Mouse (Mus musculus) brain, embryonic 14.5 days (tissue): ENCODE results near the gene Nme3. TPM values are rescaled to one million over a fixed set of nuclear protein-coding genes. Genes with fewer than 3 reads are reported as not detected.

Experiments used
- DNase-seq: peaks from one replicate; pipeline ENCODE4 v3.0.0-alpha.2; 2011; ENCODE audit warnings: low read depth
- CTCF ChIP-seq: fragments of 200-500 bp; IDR thresholded peaks from 2 replicates; pipeline ENCODE4 v1.5.1; 2012; ENCODE audit warnings: inconsistent platforms, mild to moderate bottlenecking, moderate library complexity, borderline replicate concordance; ENCODE audit not compliant: insufficient read depth, insufficient read length; ENCODE audit errors: extremely low read depth
- POLR2A ChIP-seq: fragments of 200-500 bp; IDR thresholded peaks from 2 replicates; pipeline ENCODE4 v1.6.1; 2012; ENCODE audit warnings: mild to moderate bottlenecking, inconsistent platforms, borderline replicate concordance; ENCODE audit not compliant: poor library complexity, insufficient read depth, insufficient read length, severe bottlenecking; ENCODE audit errors: extremely low read depth
- polyA plus RNA-seq: library from polyadenylated mRNA; depleted of rRNA; stranded (reverse); fragments of >200 nt; gene quantifications from 2 replicates; pipeline ENCODE4 v1.2.3, GENCODE M21; 2012

The Nme3 gene
- polyA plus RNA-seq, 1 experiment, result 71.5 TPM

GRCm38 (mm10) chr17:24886134-24886931 is 10.0 kb upstream of the Nme3 start, which contains the start of the genes Nubp2 and Spsb3:
Nubp2 (minus strand) TSS chr17:24886349.
Spsb3 (plus strand) TSS chr17:24886643.
- TF ChIP-seq POLR2A (peak; percentile 66), CTCF (no peak)
- peak; percentile 100 for DNase-seq

- no peak for DNase-seq
- TF ChIP-seq POLR2A (no peak), CTCF (no peak)
Observed at GRCm38 (mm10) chr17:24886932-24887271, 9.4 kb upstream of the Nme3 start.

GRCm38 (mm10) chr17:24887291-24888080 is 8.8 kb upstream of the Nme3 start:
- TF ChIP-seq POLR2A (no peak), CTCF (no peak)
- no peak for DNase-seq

GRCm38 (mm10) chr17:24888862-24889261 is 7.4 kb upstream of the Nme3 start:
- TF ChIP-seq CTCF (no peak), POLR2A (no peak)
- DNase-seq, result no peak

GRCm38 (mm10) chr17:24890151-24891092 is 5.9 kb upstream of the Nme3 start:
- no peak for TF ChIP-seq POLR2A
- no peak for TF ChIP-seq CTCF
- DNase-seq, result no peak

- no peak for DNase-seq
- no peak for TF ChIP-seq CTCF
Observed at GRCm38 (mm10) chr17:24891321-24891720, 5.0 kb upstream of the Nme3 start.

GRCm38 (mm10) chr17:24892785-24893184 is 3.5 kb upstream of the Nme3 start:
- no peak for DNase-seq
- no peak for TF ChIP-seq CTCF
- no peak for TF ChIP-seq POLR2A

- no peak for DNase-seq
- TF ChIP-seq POLR2A (no peak), CTCF (no peak)
Observed at GRCm38 (mm10) chr17:24893276-24893675, 3.0 kb upstream of the Nme3 start.

GRCm38 (mm10) chr17:24894061-24894994 is 2.0 kb upstream of the Nme3 start:
- TF ChIP-seq POLR2A, result no peak
- TF ChIP-seq CTCF, result no peak
- no peak for DNase-seq

GRCm38 (mm10) chr17:24894995-24895547 is 1.2 kb upstream of the Nme3 start, which contains the start of the genes Eme2 and Mrps34:
Eme2 (minus strand) TSS chr17:24895087.
Mrps34 (plus strand) TSS chr17:24895116.
- TF ChIP-seq POLR2A (peak; percentile 26; the same call in 1 of the 2 replicates), CTCF (no peak)
- peak; percentile 96 for DNase-seq
